ENCODE assay signal across 14 mouse cellular contexts in the genomic region with DNA sequence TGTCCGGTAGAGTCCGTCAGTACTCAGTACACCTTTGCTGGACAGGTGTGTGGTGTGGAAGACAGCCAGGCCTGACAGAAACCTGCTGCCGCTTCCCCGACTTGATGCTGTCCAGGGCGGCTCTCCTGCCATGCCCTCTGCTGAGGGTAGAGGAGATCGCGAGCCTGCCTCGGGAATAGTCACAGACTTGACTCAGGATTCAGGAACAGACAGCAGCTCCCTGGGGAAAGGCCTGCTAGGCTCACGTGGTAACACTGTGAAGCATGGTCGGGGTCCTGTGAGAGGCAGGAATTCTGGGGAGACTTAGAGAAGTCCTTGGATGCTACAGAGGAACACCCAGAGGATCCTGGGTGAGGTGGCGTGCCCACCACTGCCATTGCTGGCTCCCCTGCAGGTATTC. TPM values are rescaled to one million over a fixed set of nuclear protein-coding genes. Genes with fewer than 3 reads are reported as not detected.
"Had no signal": no experiment of that assay in that cellular context is flagged by ENCODE, and none has a peak within 500 bp of the region (broad histone marks: within the 10 kb centered on the region; RNA-seq: fewer than 3 reads in every experiment).

No protein-coding gene starts in this region.

- H3K4me1 ChIP-seq: liver, embryonic 12.5 days; liver, embryonic 15.5 days; midbrain, embryonic 12.5 days; midbrain, embryonic 15.5 days had no signal

- H3K9ac ChIP-seq: limb, embryonic 13.5 days; liver, embryonic 12.5 days; liver, embryonic 15.5 days; midbrain, embryonic 12.5 days; midbrain, embryonic 15.5 days; neural tube, embryonic 15.5 days had no signal

- H3K4me3 ChIP-seq: limb, embryonic 10.5 days; limb, embryonic 13.5 days; liver, embryonic 12.5 days; liver, embryonic 15.5 days; midbrain, embryonic 12.5 days; midbrain, embryonic 15.5 days; neural tube, embryonic 15.5 days had no signal

- H3K27me3 ChIP-seq: midbrain, embryonic 12.5 days; midbrain, embryonic 15.5 days; neural tube, embryonic 15.5 days had no signal

- H3K9me3 ChIP-seq: limb, embryonic 10.5 days; limb, embryonic 13.5 days; liver, embryonic 12.5 days; liver, embryonic 15.5 days; midbrain, embryonic 12.5 days; midbrain, embryonic 15.5 days; neural tube, embryonic 15.5 days had no signal

- DNase-seq: liver; right cerebral cortex, adult 18-20 months; right cerebral cortex, postnatal 14 days; right cerebral cortex, postnatal 4 days; thymus, adult 2 months; thymus, postnatal 14 days had no signal

- H3K27ac ChIP-seq: limb, embryonic 13.5 days; liver, embryonic 12.5 days; liver, embryonic 15.5 days; macrophage; midbrain, embryonic 12.5 days; midbrain, embryonic 15.5 days; neural tube, embryonic 15.5 days had no signal

- ATAC-seq: liver, embryonic 12.5 days; midbrain, embryonic 15.5 days had no signal

- H3K4me2 ChIP-seq: liver, embryonic 12.5 days; liver, embryonic 15.5 days; midbrain, embryonic 12.5 days; midbrain, embryonic 15.5 days; neural tube, embryonic 15.5 days had no signal

- H3K36me3 ChIP-seq: limb, embryonic 10.5 days; limb, embryonic 13.5 days; liver, embryonic 12.5 days; liver, embryonic 15.5 days; midbrain, embryonic 12.5 days; midbrain, embryonic 15.5 days; neural tube, embryonic 15.5 days had no signal

RNA-seq across cellular contexts. Expression of gene Glis1, which starts 34.4 kb away (rescaled TPM):
- polyA plus RNA-seq: macrophage had no signal
